Mouse (Mus musculus) olfactory bulb, adult 2 months (tissue): ENCODE measurements around the gene Idua.

Source experiments
- CTCF ChIP-seq: fragments of 200-500 bp; IDR thresholded peaks from 2 replicates; pipeline ENCODE4 v1.5.1; 2012; ENCODE audit warnings: low read depth, mild to moderate bottlenecking, low read length, moderate library complexity; ENCODE audit not compliant: insufficient read depth
- POLR2A ChIP-seq: fragments of 200-500 bp; IDR thresholded peaks from 2 replicates; pipeline ENCODE4 v1.6.1; 2012; ENCODE audit warnings: mild to moderate bottlenecking, low read depth, low read length, moderate library complexity; ENCODE audit not compliant: insufficient read depth

- no peak for TF ChIP-seq CTCF
- no peak for TF ChIP-seq POLR2A
Observed at GRCm38 (mm10) chr5:108653341-108653740, 6.8 kb upstream of the Idua start.
